In the genomic region with DNA sequence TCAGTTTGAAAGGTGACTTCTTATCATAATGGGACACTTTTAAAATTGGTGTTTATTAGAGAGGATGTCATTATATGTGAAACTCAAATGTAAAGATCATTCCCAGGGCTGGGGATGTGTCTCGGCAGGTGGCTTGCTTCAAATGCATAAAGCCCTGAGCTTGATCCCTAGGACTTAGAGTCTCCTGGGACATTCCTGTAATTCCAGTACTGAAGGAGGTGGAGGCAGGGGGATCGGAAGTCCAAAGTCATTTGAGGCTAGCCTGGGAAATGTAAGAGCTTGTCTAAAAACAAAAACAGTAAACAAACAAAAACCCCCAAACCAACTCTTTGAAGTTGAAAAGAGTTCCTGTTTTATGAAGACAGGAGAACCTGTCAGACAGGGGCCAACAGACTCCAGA, we compare ENCODE assay signal across 17 mouse cellular contexts.
"Had no signal": no experiment of that assay in that cellular context is flagged by ENCODE, and none has a peak within 500 bp of the region (broad histone marks: within the 10 kb centered on the region; RNA-seq: fewer than 3 reads in every experiment).

No protein-coding gene starts in this region.

- H3K9ac ChIP-seq: intestine, embryonic 15.5 days; stomach, embryonic 15.5 days had no signal

- H3K27me3 ChIP-seq: intestine, embryonic 15.5 days; stomach, embryonic 15.5 days had no signal

- H3K4me2 ChIP-seq: intestine, embryonic 15.5 days; liver, embryonic 11.5 days; midbrain, embryonic 11.5 days; stomach, embryonic 15.5 days had no signal

- H3K9me3 ChIP-seq: intestine, embryonic 15.5 days; stomach, embryonic 15.5 days had no signal

- ATAC-seq: intestine, embryonic 15.5 days had no signal

- H3K36me3 ChIP-seq: intestine, embryonic 15.5 days; stomach, embryonic 15.5 days had no signal

- H3K27ac ChIP-seq: intestine, embryonic 15.5 days; layer of hippocampus, adult 2 months; stomach, embryonic 15.5 days had no signal

- DNase-seq: kidney, adult 11 months; kidney, adult 9 months; kidney, postnatal 25 days; layer of hippocampus, adult 9-11 months; lung, adult 2 months; lung, postnatal 14 days; lung, postnatal 4 days; midbrain, embryonic 14.5 days; right cerebral cortex, adult 18-20 months; right cerebral cortex, postnatal 14 days; right cerebral cortex, postnatal 4 days; thymus, postnatal 25 days had no signal

- H3K4me3 ChIP-seq: intestine, embryonic 15.5 days; layer of hippocampus, adult 2 months; stomach, embryonic 15.5 days had no signal
